Mouse (Mus musculus) spleen, postnatal 10 days (tissue): ENCODE measurements at regions not wholly inside any gene's neighbourhood (a gene's known extent, or its start where the extent isn't known, plus 50 kb on each side); places are given as distances from the start of the nearest gene placed in this dataset.
"Not testable (repeated sequence)": the region's sequence is repeated elsewhere in the genome, so short reads cannot be mapped to it uniquely, and the experiment has no call there.

Experiments
- DNase-seq, 2 experiments: peaks; one replicate each; pipeline ENCODE4 v3.0.0; 2021 to 2022; ENCODE audit warnings: low spot score in 2 of 2

DNA sequence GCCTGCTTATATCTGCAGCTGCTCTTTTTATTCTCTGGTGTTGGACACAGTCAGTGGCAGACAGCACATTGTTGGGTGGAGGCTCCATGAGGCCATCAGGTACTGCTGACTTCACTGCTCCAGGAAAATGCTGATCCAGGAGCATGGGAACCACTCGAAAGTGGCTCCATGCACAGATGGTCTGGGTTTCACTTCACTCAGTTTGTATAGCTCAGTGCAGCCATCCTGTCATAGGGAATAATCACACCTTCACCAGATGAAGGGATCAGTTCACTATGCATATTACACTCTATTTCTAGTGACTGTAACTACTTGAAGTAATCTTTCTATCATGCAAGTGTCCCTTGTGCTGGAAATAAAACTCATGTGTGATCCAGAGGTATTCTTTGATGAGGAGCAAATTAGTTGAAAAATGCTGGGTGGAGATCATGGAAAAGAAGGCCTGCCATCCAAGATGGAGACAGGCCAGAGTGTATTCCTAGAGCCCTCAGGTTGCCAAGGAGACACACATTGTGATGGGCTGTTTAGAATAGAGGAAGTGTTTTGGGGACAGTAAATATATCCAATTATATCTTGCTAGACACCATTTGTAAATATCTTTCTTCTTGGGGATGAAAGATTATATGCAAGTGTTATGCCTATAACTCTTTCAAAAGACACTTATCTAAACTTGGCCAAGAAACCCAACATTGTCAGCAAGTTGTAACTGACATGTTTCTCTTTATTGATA is 103.7 kb upstream of the Arhgap42 start:
- DNase-seq, result no peak

DNA sequence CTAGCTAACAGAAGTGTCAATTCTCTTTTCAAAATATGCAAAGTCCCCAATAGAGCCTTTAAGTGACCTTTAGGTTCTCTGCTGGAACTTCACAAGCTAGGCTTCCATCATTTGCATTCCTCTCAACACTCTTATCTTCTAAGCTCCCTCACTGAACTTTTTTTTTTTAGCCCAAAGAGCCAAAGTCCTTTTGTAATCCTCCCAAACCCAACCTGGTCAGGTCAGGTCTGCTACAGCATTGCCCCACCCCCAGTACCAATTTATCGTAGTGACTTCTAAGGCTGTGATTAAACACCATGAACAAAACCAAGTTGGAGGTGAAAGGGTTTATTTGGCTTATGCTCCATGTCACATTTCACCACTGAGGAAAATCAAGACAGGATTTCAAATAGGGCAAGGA is 79.7 kb upstream of the Arhgap42 start:
- no peak for DNase-seq

DNA sequence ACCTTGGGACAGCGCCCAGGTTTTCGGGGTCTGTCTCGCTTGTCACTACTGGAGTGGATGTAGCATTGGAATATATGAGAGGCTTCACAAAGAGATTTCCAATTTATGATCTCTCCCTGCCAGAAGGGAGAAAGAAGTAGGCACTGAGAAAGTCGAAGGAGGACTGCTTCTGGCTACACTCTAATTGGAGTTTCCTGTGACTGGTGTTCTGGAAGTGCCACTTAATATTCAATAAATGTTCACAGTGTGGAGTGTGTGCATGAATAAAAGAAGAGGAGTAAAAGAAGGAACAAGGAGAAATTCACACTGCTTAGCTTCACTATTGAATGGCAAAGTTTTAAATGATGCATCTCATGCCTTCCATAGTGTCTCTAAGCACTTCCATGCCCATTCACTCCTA is 77.1 kb upstream of the Arhgap42 start:
- no peak for DNase-seq

DNA sequence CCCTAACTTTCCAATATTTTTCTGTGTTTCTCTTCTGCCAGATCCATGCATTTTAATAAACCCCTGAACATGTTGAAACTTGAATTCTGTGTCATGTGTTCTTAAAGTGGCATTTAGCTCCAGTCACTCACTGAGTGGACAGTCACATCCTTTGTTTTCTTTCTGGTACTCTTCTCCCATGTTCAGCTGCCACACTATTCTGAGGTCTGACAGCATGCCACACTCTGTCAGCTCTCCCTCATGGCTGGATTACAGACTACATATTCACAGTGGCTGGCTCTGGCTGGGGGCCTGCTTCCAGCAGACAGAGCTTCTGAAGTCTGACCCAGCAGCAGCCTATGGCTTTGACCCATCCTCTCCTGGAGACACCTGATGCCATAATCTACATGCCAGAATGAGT is 73.4 kb upstream of the Arhgap42 start:
- DNase-seq, result no peak

DNA sequence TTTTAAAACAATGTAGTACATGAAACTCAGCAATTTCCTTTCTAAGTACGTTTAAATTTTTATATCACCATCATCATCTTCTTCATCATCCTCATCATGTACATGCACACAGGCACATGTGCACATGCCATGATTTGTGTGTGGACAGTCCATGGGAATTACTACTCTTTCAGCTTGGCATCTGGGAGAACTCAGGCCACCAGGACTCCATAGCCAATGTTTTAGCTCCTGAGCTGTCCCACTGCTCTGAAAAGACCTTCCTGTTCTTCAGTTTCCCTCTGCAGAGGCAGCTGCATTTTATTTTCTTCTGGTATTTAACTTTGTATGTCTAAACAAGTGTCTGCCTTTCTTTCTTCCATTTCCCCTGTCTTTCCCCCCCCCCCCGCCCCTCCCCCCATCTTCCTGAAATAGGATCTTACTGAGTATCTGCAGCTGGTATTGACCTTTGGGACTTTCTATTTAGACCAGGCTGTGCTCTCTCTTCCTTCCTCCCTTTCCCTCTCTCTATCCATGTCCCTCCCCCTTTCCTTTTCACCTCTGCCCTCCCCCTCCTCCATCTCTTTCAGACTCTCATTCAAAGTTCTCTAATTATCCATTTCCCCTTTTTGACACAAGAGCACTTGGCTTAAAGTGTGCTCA is 72.8 kb upstream of the Arhgap42 start:
- no peak for DNase-seq

DNA sequence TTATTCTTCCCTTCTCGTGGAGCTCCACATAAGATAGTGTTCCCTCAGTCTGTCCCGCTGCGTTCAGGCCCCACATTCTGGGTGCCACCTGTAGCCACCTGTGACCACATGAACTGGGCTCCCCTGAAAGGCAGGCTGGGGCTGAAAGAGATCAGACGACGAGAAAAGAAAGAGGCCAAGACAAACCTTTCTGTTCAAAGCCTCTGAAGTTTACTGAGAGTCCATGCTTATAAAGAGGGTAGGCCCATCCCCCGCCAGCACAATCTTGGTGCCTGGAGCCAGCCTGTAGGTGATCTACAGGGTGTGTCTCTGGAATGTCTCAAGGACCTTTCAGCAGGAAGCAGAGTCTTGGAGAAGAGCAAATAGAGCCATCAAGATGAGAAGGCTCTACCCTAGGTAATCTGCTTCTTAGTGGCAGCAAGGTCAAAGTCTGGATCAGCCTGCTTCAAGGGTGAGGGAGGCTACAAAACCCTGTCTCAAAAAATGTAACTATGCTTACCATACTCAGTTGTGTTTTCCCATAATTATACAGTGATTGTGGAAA is 72.2 kb upstream of the Arhgap42 start:
- DNase-seq, result not testable (repeated sequence)

DNA sequence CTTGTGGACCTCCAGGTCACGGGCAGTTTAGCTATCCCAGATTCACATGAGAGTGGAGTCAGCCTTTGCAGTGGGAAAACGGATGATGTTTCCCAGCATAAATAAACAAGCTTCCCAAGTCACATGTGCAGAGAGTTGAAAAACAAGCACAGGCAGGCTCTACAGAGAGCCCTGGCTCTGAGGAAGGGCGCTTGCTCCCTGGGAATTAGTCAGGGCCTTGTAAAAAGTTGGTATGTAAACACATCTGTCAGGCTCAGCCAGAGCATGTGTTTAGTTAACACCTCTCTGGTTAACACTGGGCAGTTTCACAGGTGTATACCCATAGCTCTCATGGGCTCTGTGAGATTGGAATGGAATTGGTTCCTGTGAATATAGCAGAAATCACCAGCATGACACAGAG is 51.9 kb upstream of the Arhgap42 start:
- no peak for DNase-seq

DNA sequence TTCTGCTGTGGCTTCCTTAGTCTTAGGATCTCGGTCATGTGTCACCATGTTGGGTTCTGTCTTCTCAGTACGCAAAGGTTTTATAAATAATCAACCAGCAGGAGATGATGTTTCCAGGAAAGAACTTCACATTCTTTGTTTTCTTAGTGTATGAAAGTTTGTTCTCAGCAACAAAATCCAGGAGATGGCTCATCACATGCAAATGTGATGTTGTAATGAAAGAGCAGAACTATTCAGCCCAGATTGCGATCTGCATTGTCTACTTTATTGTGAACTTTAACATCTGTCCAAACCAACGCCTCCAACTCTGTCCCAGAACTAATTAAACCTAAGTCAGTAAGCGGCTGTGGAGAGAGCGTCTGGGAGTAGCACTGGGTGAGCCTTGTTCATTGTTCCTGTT is 50.7 kb upstream of the Arhgap42 start:
- no peak for DNase-seq
